Mouse (Mus musculus): Measurements from ENCODE around the gene Tox2. TPM values are rescaled to one million over a fixed set of nuclear protein-coding genes. Genes with fewer than 3 reads are reported as not detected.

Tox2 gene
- total RNA-seq, 2 experiments from 2014 or later, result 24.6 to 27.5 TPM

- intact Hi-C loops (cut with DNase I), result no loop called here
- no peak for DNase-seq (ENCODE audit: low spot score in 2 of 2)
Measured at GRCm38 (mm10) chr2:163296999-163297630, 94.2 kb downstream of the Tox2 start.

- no peak for DNase-seq (ENCODE audit: low spot score in 2 of 2)
- intact Hi-C loops (cut with DNase I), result no loop called here
Measured at GRCm38 (mm10) chr2:163300069-163301060, 97.4 kb downstream of the Tox2 start.

- intact Hi-C loops (cut with DNase I), result no loop called here
- DNase-seq (ENCODE audit: low spot score in 2 of 2), result no peak
Measured at GRCm38 (mm10) chr2:163301641-163302040, 98.7 kb downstream of the Tox2 start.

GRCm38 (mm10) chr2:163303037-163303436, 100.1 kb downstream of the Tox2 start:
- no peak for DNase-seq (ENCODE audit: low spot score in 2 of 2)
- intact Hi-C loops (cut with DNase I), result no loop called here

- intact Hi-C loops (cut with DNase I), result no loop called here
- DNase-seq (ENCODE audit: low spot score in 2 of 2), result peak; percentile 71 to 82
Measured at GRCm38 (mm10) chr2:163309376-163309775, 106.5 kb downstream of the Tox2 start.

- intact Hi-C loops (cut with DNase I), result no loop called here
- DNase-seq (ENCODE audit: low spot score in 2 of 2), result no peak
Measured at GRCm38 (mm10) chr2:163310163-163310688, 107.3 kb downstream of the Tox2 start.

GRCm38 (mm10) chr2:163317281-163317680, 114.4 kb downstream of the Tox2 start:
- DNase-seq (ENCODE audit: low spot score in 2 of 2), result no peak
- intact Hi-C loops (cut with DNase I), result loop anchor here (5.0 kb wide), 1 partner anchor 100 kb away; no protein-coding TSS in a partner anchor

- intact Hi-C loops (cut with DNase I), result loop anchor here (5.0 kb wide), 1 partner anchor 101 kb away; no protein-coding TSS in a partner anchor
- DNase-seq (ENCODE audit: low spot score in 2 of 2), result peak in 1 of 2 experiments; percentile 14
Measured at GRCm38 (mm10) chr2:163318777-163319176, 115.9 kb downstream of the Tox2 start.

- DNase-seq (ENCODE audit: low spot score in 2 of 2), result no peak
- intact Hi-C loops (cut with DNase I), result no loop called here
Measured at GRCm38 (mm10) chr2:163323163-163323562, 120.2 kb downstream of the Tox2 start.

- intact Hi-C loops (cut with DNase I), result loop anchor here (1.0 to 5.0 kb wide), 3 partner anchors 229 to 408 kb away; no protein-coding TSS in a partner anchor
- peak; percentile 76 to 83 for DNase-seq (ENCODE audit: low spot score in 2 of 2)
Measured at GRCm38 (mm10) chr2:163330742-163331141, 127.8 kb downstream of the Tox2 start.

- DNase-seq (ENCODE audit: low spot score in 2 of 2), result no peak
- intact Hi-C loops (cut with DNase I), result loop anchor here (2.0 to 5.0 kb wide), 2 partner anchors 283 to 409 kb away; no protein-coding TSS in a partner anchor
Measured at GRCm38 (mm10) chr2:163331423-163331822, 128.5 kb downstream of the Tox2 start.

- DNase-seq (ENCODE audit: low spot score in 2 of 2), result peak; percentile 54 to 85
- intact Hi-C loops (cut with DNase I), result loop anchor here (5.0 kb wide), 1 partner anchor 410 kb away; no protein-coding TSS in a partner anchor
Measured at GRCm38 (mm10) chr2:163332368-163333055, 129.6 kb downstream of the Tox2 start.

- DNase-seq (ENCODE audit: low spot score in 2 of 2), result peak; percentile 55 to 62
- intact Hi-C loops (cut with DNase I), result loop anchor here (1.0 kb wide), 1 partner anchor 61 kb away; no protein-coding TSS in a partner anchor
Measured at GRCm38 (mm10) chr2:163340263-163340662, 137.3 kb downstream of the Tox2 start.

GRCm38 (mm10) chr2:163343671-163344070, 140.7 kb downstream of the Tox2 start:
- intact Hi-C loops (cut with DNase I), result no loop called here
- peak in 1 of 2 experiments; percentile 12 for DNase-seq (ENCODE audit: low spot score in 2 of 2)

- DNase-seq (ENCODE audit: low spot score in 2 of 2), result no peak
- intact Hi-C loops (cut with DNase I), result no loop called here
Measured at GRCm38 (mm10) chr2:163344976-163345660, 142.2 kb downstream of the Tox2 start.

GRCm38 (mm10) chr2:163346497-163346896, 143.6 kb downstream of the Tox2 start:
- DNase-seq (ENCODE audit: low spot score in 2 of 2), result no peak
- intact Hi-C loops (cut with DNase I), result no loop called here

GRCm38 (mm10) chr2:163347517-163348184, 144.7 kb downstream of the Tox2 start:
- no peak for DNase-seq (ENCODE audit: low spot score in 2 of 2)
- intact Hi-C loops (cut with DNase I), result no loop called here

- intact Hi-C loops (cut with DNase I), result no loop called here
- DNase-seq (ENCODE audit: low spot score in 2 of 2), result no peak
Measured at GRCm38 (mm10) chr2:163348677-163349076, 145.8 kb downstream of the Tox2 start.

Measured in left cerebral cortex, postnatal 25 days (tissue).